Mouse (Mus musculus): ENCODE data around the gene Prdm11.

- TF ChIP-seq CHD2 (IDR thresholded peaks at IDR 0.05; ENCODE audit: low read length) (no peak), HCFC1 (IDR thresholded peaks at IDR 0.05; ENCODE audit: low read depth, low read length) (no peak), CTCF (conservative IDR thresholded peaks at IDR 0.05 in 1 of 2, IDR thresholded peaks at IDR 0.05 in 1 of 2; ENCODE audit: low read depth in 2 of 2, low read length in 2 of 2) (no peak), MXI1 (IDR thresholded peaks at IDR 0.05; ENCODE audit: low read depth, low read length) (no peak), NELFE (IDR thresholded peaks at IDR 0.05; ENCODE audit: low read depth, low read length) (no peak; the same call in 1 of the 2 replicates), ZMIZ1 (IDR thresholded peaks at IDR 0.05; ENCODE audit: low read depth, low read length) (no peak), POLR2A (IDR thresholded peaks at IDR 0.05; ENCODE audit: low read depth, low read length) (no peak), MAZ (IDR thresholded peaks at IDR 0.05; ENCODE audit: low read depth, low read length) (no peak), USF2 (conservative IDR thresholded peaks at IDR 0.05; ENCODE audit: low read depth, low read length) (no peak), JUN (IDR thresholded peaks at IDR 0.05; ENCODE audit: insufficient read depth, low read depth, low read length) (no peak), ZNF384 (IDR thresholded peaks at IDR 0.05; ENCODE audit: low read depth, low read length) (no peak), PAX5 (IDR thresholded peaks at IDR 0.05; ENCODE audit: low read length) (no peak)
These were observed at the start of gene Prdm11 for GRCm38 (mm10) chr2:93045818-93046508.

All from CH12.LX (cell line).